Mouse (Mus musculus): ENCODE results near the gene Wdr63. TPM values are rescaled to one million over a fixed set of nuclear protein-coding genes. Genes with fewer than 3 reads are reported as not detected.

Wdr63 gene
- polyA plus RNA-seq, 1 experiment from 2014 or later, result not detected

GRCm38 (mm10) chr3:146053082-146053814, 54.7 kb downstream of the Wdr63 start:
- WGBS, result 53% methylated on average over 6 of the region's 6 CpGs
- no peak; the same call in 1 of the 2 replicates for ATAC-seq (ENCODE audit: extremely low read depth, insufficient number of reproducible peaks, low FRiP score, low TSS enrichment)
- Histone ChIP-seq H3K9ac (no peak overlapping the region), H3K4me2 (no peak overlapping the region), H3K4me1 (peaks cover 26% of the 10 kb centered on the region), H3K27me3 (replicated peaks) (peaks cover 5% of the 10 kb centered on the region; the same call in 1 of the 2 replicates), H3K4me3 (no peak overlapping the region), H3K27ac (replicated peaks) (no peak overlapping the region; the same call in 1 of the 2 replicates), H3K36me3 (no peaks in the 10 kb centered on the region), H3K9me3 (no peaks in the 10 kb centered on the region)

- no peaks in the 10 kb centered on the region for H3K9me3 ChIP-seq
- WGBS, result 44% methylated on average over 11 of the region's 11 CpGs
- peaks cover 5% of the 10 kb centered on the region; the same call in 1 of the 2 replicates for H3K27me3 ChIP-seq (replicated peaks)
- H3K4me3 ChIP-seq, result no peak overlapping the region
- peak overlapping the region; percentile 63 for H3K27ac ChIP-seq (replicated peaks)
- H3K4me1 ChIP-seq, result peaks cover 41% of the 10 kb centered on the region
- peak overlapping the region; percentile 41 for H3K9ac ChIP-seq
- ATAC-seq (ENCODE audit: extremely low read depth, insufficient number of reproducible peaks, low FRiP score, low TSS enrichment), result no peak
- peak overlapping the region; percentile 31 for H3K4me2 ChIP-seq
- no peaks in the 10 kb centered on the region for H3K36me3 ChIP-seq
These were observed 56.5 kb downstream of the Wdr63 start for GRCm38 (mm10) chr3:146051277-146052007.

GRCm38 (mm10) chr3:146049951-146050350, 58.0 kb downstream of the Wdr63 start:
- Histone ChIP-seq H3K4me2 (no peak overlapping the region), H3K9me3 (no peaks in the 10 kb centered on the region), H3K4me3 (no peak overlapping the region), H3K4me1 (peaks cover 47% of the 10 kb centered on the region), H3K9ac (no peak overlapping the region), H3K27ac (replicated peaks) (no peak overlapping the region), H3K36me3 (no peaks in the 10 kb centered on the region), H3K27me3 (replicated peaks) (peaks cover 3% of the 10 kb centered on the region; the same call in 1 of the 2 replicates)
- 77% methylated on average over 5 of the region's 5 CpGs for WGBS
- ATAC-seq (ENCODE audit: extremely low read depth, insufficient number of reproducible peaks, low FRiP score, low TSS enrichment), result no peak

GRCm38 (mm10) chr3:146047704-146048207, 60.2 kb downstream of the Wdr63 start:
- peak overlapping the region; percentile 60 for H3K9ac ChIP-seq
- no peaks in the 10 kb centered on the region for H3K9me3 ChIP-seq
- 10% methylated on average over 15 of the region's 15 CpGs for WGBS
- H3K27me3 ChIP-seq (replicated peaks), result no peaks in the 10 kb centered on the region
- peaks cover 48% of the 10 kb centered on the region for H3K4me1 ChIP-seq
- H3K4me3 ChIP-seq, result peak overlapping the region; percentile 22
- peak overlapping the region; percentile 55 for H3K27ac ChIP-seq (replicated peaks)
- H3K4me2 ChIP-seq, result peak overlapping the region; percentile 61
- peak; percentile 45; the same call in 1 of the 2 replicates for ATAC-seq (ENCODE audit: extremely low read depth, insufficient number of reproducible peaks, low FRiP score, low TSS enrichment)
- no peaks in the 10 kb centered on the region for H3K36me3 ChIP-seq

- no peak overlapping the region for H3K27ac ChIP-seq (replicated peaks)
- 79% methylated on average over 11 of the region's 11 CpGs for WGBS
- no peak overlapping the region for H3K4me2 ChIP-seq
- no peak overlapping the region for H3K4me3 ChIP-seq
- H3K9me3 ChIP-seq, result no peaks in the 10 kb centered on the region
- H3K4me1 ChIP-seq, result peaks cover 37% of the 10 kb centered on the region
- ATAC-seq (ENCODE audit: extremely low read depth, insufficient number of reproducible peaks, low FRiP score, low TSS enrichment), result no peak
- H3K36me3 ChIP-seq, result no peaks in the 10 kb centered on the region
- no peaks in the 10 kb centered on the region for H3K27me3 ChIP-seq (replicated peaks)
- H3K9ac ChIP-seq, result no peak overlapping the region
These were observed 61.9 kb downstream of the Wdr63 start for GRCm38 (mm10) chr3:146046076-146046475.

GRCm38 (mm10) chr3:146044977-146045376, 63.0 kb downstream of the Wdr63 start:
- peak overlapping the region; percentile 60 for H3K27ac ChIP-seq (replicated peaks)
- no peaks in the 10 kb centered on the region for H3K36me3 ChIP-seq
- H3K9ac ChIP-seq, result peak overlapping the region; percentile 48
- peak overlapping the region; percentile 55 for H3K4me2 ChIP-seq
- peaks cover 34% of the 10 kb centered on the region for H3K4me1 ChIP-seq
- no peaks in the 10 kb centered on the region for H3K27me3 ChIP-seq (replicated peaks)
- peak overlapping the region; percentile 23; the same call in 1 of the 2 replicates for H3K4me3 ChIP-seq
- WGBS, result 14% methylated on average over 11 of the region's 11 CpGs
- ATAC-seq (ENCODE audit: extremely low read depth, insufficient number of reproducible peaks, low FRiP score, low TSS enrichment), result no peak; the same call in 1 of the 2 replicates
- H3K9me3 ChIP-seq, result no peaks in the 10 kb centered on the region

GRCm38 (mm10) chr3:146041382-146041781, 66.5 kb downstream of the Wdr63 start:
- no peaks in the 10 kb centered on the region for H3K27me3 ChIP-seq (replicated peaks)
- WGBS, result 77% methylated on average over 11 of the region's 11 CpGs
- H3K9me3 ChIP-seq, result no peaks in the 10 kb centered on the region
- no peak overlapping the region for H3K9ac ChIP-seq
- H3K4me3 ChIP-seq, result no peak overlapping the region
- H3K27ac ChIP-seq (replicated peaks), result no peak overlapping the region
- H3K36me3 ChIP-seq, result no peaks in the 10 kb centered on the region
- H3K4me1 ChIP-seq, result peaks cover 19% of the 10 kb centered on the region
- no peak overlapping the region for H3K4me2 ChIP-seq
- ATAC-seq (ENCODE audit: extremely low read depth, insufficient number of reproducible peaks, low FRiP score, low TSS enrichment), result no peak

- ATAC-seq (ENCODE audit: extremely low read depth, insufficient number of reproducible peaks, low FRiP score, low TSS enrichment), result no peak
- Histone ChIP-seq H3K4me2 (no peak overlapping the region), H3K27me3 (replicated peaks) (no peaks in the 10 kb centered on the region), H3K4me1 (peaks cover 7% of the 10 kb centered on the region), H3K27ac (replicated peaks) (no peak overlapping the region), H3K36me3 (no peaks in the 10 kb centered on the region), H3K9ac (no peak overlapping the region), H3K4me3 (no peak overlapping the region), H3K9me3 (no peaks in the 10 kb centered on the region)
- 62% methylated on average over 12 of the region's 12 CpGs for WGBS
These were observed 68.6 kb downstream of the Wdr63 start for GRCm38 (mm10) chr3:146039132-146039903.

- Histone ChIP-seq H3K4me2 (no peak overlapping the region), H3K4me3 (no peak overlapping the region), H3K27ac (replicated peaks) (no peak overlapping the region), H3K27me3 (replicated peaks) (no peaks in the 10 kb centered on the region), H3K9ac (no peak overlapping the region), H3K4me1 (peaks cover 5% of the 10 kb centered on the region), H3K9me3 (no peaks in the 10 kb centered on the region), H3K36me3 (no peaks in the 10 kb centered on the region)
- no peak for ATAC-seq (ENCODE audit: extremely low read depth, insufficient number of reproducible peaks, low FRiP score, low TSS enrichment)
- 41% methylated on average over 15 of the region's 15 CpGs for WGBS
These were observed 70.0 kb downstream of the Wdr63 start for GRCm38 (mm10) chr3:146037906-146038305.

GRCm38 (mm10) chr3:146032976-146033375, 75.0 kb downstream of the Wdr63 start:
- Histone ChIP-seq H3K4me3 (no peak overlapping the region), H3K9me3 (no peaks in the 10 kb centered on the region), H3K36me3 (no peaks in the 10 kb centered on the region), H3K27ac (replicated peaks) (no peak overlapping the region), H3K4me1 (peaks cover 18% of the 10 kb centered on the region), H3K4me2 (no peak overlapping the region), H3K27me3 (replicated peaks) (no peaks in the 10 kb centered on the region), H3K9ac (no peak overlapping the region)
- ATAC-seq (ENCODE audit: extremely low read depth, insufficient number of reproducible peaks, low FRiP score, low TSS enrichment), result no peak
- 83% methylated on average over 5 of the region's 5 CpGs for WGBS

Measured in heart, embryonic 13.5 days (tissue).